Mouse (Mus musculus) erythroblast, embryonic 14.5 days (primary cell): ENCODE data around the gene Rilpl1. TPM values are rescaled to one million over a fixed set of nuclear protein-coding genes. Genes with fewer than 3 reads are reported as not detected.
A peak's percentile ranks its signal among the peaks of the same experiment; 100 is the strongest.

Experiments
- H3K27me3 ChIP-seq: 2 replicates; pipeline ENCODE4 v1.6.1; 2012; ENCODE audit warnings: inconsistent platforms; ENCODE audit not compliant: control insufficient read depth
- H3K36me3 ChIP-seq: 2 replicates; pipeline ENCODE4 v1.6.1; 2012; ENCODE audit warnings: mild to moderate bottlenecking, inconsistent platforms; ENCODE audit not compliant: control insufficient read depth
- H3K4me1 ChIP-seq: 2 replicates; pipeline ENCODE4 v1.6.1; 2012; ENCODE audit warnings: inconsistent platforms; ENCODE audit not compliant: control insufficient read depth
- H3K4me3 ChIP-seq: replicated peaks from 2 replicates; pipeline ENCODE3; 2012; ENCODE audit warnings: moderate library complexity, mild to moderate bottlenecking, inconsistent platforms
- H3K9me3 ChIP-seq: 2 replicates; pipeline ENCODE4 v1.6.1; 2012; ENCODE audit warnings: low read length, inconsistent platforms, mixed read lengths; ENCODE audit not compliant: control insufficient read depth
- GATA1 ChIP-seq: IDR thresholded peaks from 2 replicates; pipeline ENCODE4 v1.6.1; 2012; ENCODE audit warnings: low read length, inconsistent platforms, mixed read lengths
- TAL1 ChIP-seq: IDR thresholded peaks from 3 replicates; pipeline ENCODE4 v1.6.1; 2012; ENCODE audit warnings: low read length, inconsistent platforms, mixed read lengths
- polyA plus RNA-seq: library from polyadenylated mRNA; stranded (reverse); fragments of >175 nt; gene quantifications from 2 replicates; pipeline ENCODE4 v1.2.3, GENCODE M21; 2012

Gene Rilpl1
- polyA plus RNA-seq, 1 experiment = 0.02 TPM

DNA sequence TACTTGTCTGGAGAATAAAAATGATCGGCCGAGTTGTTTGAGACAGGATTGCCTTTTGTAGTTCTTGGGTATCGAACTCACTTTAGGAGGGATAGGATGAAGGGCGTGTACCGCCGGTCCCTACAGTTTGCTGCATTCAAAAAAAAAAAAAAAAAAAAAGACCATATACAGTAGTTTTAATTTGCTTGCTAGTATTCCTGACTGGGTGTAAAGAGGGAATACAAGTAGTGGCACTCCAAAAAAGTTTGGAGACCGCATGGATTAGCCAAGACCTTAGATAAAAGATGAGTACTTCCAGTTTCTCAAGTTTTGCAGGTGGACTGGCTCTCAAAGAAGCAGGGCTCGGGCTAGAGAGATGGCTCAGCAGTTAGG is 10.4 kb upstream of the Rilpl1 start:
- Histone ChIP-seq H3K36me3 (peaks cover 48% of the 10 kb centered on the region), H3K4me1 (peaks cover 44% of the 10 kb centered on the region), H3K4me3 (peak overlapping the region; percentile 97), H3K27me3 (peaks cover 6% of the 10 kb centered on the region), H3K9me3 (no peaks in the 10 kb centered on the region)
- no peak for TF ChIP-seq GATA1
- TF ChIP-seq TAL1 = no peak

DNA sequence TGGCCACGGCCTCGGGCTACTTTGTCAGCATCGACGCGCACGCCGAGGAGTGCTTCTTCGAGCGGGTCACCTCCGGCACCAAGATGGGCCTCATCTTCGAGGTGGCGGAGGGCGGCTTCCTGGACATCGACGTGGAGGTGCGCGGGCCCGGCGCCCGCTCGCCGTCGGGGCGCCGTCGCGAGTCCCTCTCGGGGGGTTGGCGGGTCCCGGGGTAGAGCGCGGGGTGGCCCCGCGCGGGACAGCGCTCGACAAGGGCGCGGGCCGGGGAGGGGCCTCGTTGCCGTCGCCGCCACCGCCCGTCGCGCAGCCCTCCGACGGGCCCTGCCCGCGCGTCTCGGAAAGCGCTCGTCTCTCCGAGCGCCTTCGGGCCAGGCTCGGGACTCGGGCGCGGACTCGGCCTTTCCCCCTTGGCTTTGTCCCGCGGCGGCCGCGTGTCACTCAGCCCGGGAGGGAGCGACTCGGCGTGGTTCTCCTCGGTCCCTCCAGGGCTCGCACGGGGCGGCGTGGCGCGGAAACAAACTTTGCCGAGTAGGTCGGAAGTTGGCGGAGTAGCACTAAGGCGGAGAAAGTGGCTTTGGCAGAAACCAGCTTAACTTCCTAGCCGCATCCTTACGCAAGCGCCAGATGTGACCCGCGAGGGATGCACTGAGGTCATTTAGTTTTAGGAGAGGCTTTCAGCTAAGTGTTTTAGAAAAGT is 9.9 kb upstream of the Rilpl1 start:
- Histone ChIP-seq H3K4me1 (peaks cover 40% of the 10 kb centered on the region), H3K9me3 (no peaks in the 10 kb centered on the region), H3K27me3 (peaks cover 6% of the 10 kb centered on the region), H3K36me3 (peaks cover 43% of the 10 kb centered on the region), H3K4me3 (peak overlapping the region; percentile 97)
- TF ChIP-seq GATA1 (no peak), TAL1 (no peak)

DNA sequence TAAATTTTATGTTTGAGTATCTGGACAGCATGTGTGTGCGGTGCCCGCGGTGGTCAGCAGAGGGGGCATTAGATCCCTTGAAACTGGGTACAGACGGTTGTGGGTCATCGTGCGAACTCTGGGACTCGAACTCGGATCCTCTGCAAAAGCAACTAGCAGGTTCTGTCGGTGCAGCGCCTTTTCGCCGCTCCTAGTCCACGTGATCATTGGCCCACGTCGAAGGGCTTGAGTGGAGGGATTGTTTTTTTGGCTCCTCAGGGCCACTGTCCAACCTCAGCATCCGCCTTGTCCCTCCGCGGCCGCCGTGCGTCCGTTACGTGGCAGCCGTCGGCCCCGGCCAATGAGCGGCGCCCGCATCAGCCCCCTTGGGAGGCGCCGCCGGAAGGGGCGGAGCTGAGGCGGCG is 9.2 kb upstream of the Rilpl1 start, which contains the start of gene Tmed2:
Gene Tmed2, plus strand, starts transcription at position 313 of the 404 bp plus-strand sequence.
- peaks cover 6% of the 10 kb centered on the region for H3K27me3 ChIP-seq
- H3K4me3 ChIP-seq = peak within 1 kb of the TSS; percentile 97
- H3K4me1 ChIP-seq = peaks cover 42% of the 10 kb centered on the region
- TF ChIP-seq TAL1 (no peak), GATA1 (no peak)
- peaks cover 36% of the 10 kb centered on the region for H3K36me3 ChIP-seq
- no peaks in the 10 kb centered on the region for H3K9me3 ChIP-seq

DNA sequence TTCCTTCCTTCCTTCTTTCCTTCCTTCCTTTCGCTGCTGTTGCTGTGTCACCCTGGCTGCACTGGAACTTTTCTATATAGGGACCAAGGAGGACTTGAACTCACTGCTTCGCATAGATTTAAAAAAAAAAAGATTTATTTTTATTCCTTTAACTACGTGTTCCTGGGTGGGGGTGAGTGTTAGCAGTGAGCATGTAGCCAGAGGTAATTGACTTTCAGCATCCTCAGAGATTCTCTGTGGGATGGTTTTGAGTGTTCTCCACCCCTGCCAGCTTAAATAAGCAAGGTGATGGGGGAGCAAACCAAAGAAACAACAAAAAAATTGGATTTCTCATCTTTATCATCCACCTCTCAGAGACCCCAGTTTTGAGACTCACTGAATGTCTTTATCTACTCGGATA is 8.7 kb upstream of the Rilpl1 start:
- TF ChIP-seq TAL1 (no peak), GATA1 (no peak)
- Histone ChIP-seq H3K4me1 (peaks cover 44% of the 10 kb centered on the region), H3K4me3 (peak overlapping the region; percentile 97), H3K36me3 (peaks cover 31% of the 10 kb centered on the region), H3K27me3 (peaks cover 6% of the 10 kb centered on the region), H3K9me3 (no peaks in the 10 kb centered on the region)

DNA sequence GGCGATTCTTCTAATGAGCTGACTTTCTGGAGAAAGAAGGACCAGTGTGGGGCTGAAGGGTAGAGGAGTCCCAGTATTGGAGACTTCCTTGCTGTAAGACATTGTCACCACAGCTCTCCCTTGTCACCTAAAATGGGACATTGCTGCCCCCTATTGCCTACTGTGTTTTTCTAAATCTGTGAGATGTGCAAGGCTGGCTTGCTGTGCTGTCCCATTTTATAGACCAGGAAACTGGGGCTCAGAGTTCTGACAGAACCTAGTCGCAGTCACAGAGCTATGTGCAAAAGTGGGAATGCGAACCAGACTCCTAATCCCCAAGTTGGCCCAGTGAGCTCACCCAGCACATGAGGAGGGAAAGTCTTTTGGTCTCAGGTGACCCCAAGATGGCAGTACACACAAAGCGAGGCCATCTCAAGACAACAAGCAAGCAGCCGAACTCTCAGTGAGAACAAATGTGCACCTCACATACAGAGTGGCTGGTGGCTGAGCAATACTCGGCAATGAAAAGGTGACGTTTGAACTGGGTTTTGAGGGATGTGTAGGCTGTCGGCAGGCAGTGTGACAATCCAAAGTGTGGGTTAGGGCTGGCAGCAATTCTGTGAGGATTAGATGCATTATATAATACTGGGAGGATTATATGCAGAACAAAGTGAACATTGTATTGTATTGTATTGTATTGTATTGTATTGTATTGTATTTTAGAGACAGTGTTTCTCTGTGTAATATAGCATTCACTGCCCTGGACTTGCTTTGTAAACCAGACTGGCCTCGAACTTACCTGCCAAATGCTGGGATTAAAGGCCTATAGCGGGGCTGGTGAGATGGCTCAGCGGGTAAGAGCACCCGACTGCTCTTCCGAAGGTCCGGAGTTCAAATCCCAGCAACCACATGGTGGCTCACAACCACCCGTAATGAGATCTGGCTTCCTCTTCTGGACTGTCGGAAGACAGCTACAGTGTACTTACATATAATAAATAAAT is 7.9 kb upstream of the Rilpl1 start:
- H3K4me1 ChIP-seq = peaks cover 45% of the 10 kb centered on the region
- H3K36me3 ChIP-seq = peaks cover 23% of the 10 kb centered on the region
- peaks cover 6% of the 10 kb centered on the region for H3K27me3 ChIP-seq
- no peaks in the 10 kb centered on the region for H3K9me3 ChIP-seq
- no peak overlapping the region for H3K4me3 ChIP-seq
- TF ChIP-seq GATA1 (no peak), TAL1 (no peak)

DNA sequence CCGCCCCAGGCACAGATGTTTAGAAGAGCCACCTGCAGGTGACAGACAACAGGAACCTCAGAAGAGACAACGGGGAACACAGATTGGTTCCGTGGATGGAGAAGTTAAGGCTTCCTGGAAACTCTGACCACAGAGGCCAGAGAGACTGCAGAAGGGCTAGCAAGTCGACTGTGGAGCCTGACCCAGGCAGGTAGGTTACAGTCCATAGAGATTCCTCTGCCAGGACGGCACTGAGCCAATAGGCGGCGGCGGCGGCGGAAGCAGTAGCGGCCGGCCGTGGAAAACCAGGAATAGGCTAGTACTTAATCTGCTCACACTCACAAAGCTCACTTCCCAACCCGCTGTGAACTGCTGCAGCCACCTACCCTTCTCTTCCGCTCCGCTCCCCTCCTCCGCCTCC is 5.6 kb upstream of the Rilpl1 start:
- H3K4me3 ChIP-seq = no peak overlapping the region

DNA sequence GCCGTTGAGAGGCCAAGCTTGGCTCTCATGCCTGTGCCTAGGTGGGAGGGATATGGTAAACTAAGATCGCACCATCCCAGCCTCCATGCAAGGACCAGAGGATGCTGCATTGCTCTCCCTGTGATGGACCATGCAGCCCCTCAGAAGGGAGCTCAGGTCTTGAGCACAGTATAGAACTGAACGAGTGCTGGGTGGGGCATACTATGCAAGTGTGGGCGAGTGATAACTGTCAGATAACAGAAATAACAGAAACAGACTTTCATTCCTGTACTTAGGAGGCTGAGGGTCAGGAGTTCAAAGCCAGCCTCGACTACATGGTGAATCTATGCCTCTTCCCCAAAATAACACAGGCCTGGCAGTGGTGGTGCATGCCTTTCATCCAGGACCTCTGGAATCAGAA is 3.8 kb upstream of the Rilpl1 start:
- Histone ChIP-seq H3K4me1 (peaks cover 36% of the 10 kb centered on the region), H3K9me3 (peaks cover 4% of the 10 kb centered on the region; the same call in 1 of the 2 replicates), H3K4me3 (no peak overlapping the region), H3K36me3 (no peaks in the 10 kb centered on the region), H3K27me3 (peaks cover 40% of the 10 kb centered on the region)
- TF ChIP-seq GATA1 (no peak), TAL1 (no peak)

More for the DNA sequence above, 5.6 kb upstream of the Rilpl1 start:
- TF ChIP-seq GATA1 (no peak), TAL1 (no peak)
- peaks cover 31% of the 10 kb centered on the region for H3K4me1 ChIP-seq
- H3K36me3 ChIP-seq = peaks cover under 1% of the 10 kb centered on the region; the same call in 1 of the 2 replicates
- H3K27me3 ChIP-seq = peaks cover 23% of the 10 kb centered on the region
- no peaks in the 10 kb centered on the region for H3K9me3 ChIP-seq

DNA sequence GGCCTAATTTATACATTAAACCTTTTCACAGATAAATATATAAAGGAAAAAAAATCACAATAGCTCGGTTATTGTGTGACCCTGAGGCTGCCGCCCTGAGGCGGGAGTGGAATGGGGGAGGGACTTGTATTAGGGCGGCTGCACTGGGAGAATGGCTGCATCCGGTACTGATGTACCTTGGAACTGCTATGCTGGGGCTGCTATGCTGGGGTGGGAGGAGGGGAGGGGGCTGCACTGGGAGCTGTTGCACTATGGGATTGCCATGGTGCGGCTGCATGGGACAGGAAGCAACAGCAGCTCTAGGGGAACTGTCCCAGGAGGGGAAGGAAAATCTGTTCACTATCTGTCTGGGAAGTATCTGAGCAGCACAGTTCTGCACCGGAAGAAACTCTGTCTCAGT is 1.3 kb upstream of the Rilpl1 start:
- TF ChIP-seq TAL1 = no peak
- TF ChIP-seq GATA1 = no peak
- Histone ChIP-seq H3K4me3 (no peak overlapping the region), H3K27me3 (peaks cover 61% of the 10 kb centered on the region), H3K36me3 (no peaks in the 10 kb centered on the region), H3K9me3 (peaks cover 4% of the 10 kb centered on the region; the same call in 1 of the 2 replicates), H3K4me1 (peaks cover 32% of the 10 kb centered on the region)

DNA sequence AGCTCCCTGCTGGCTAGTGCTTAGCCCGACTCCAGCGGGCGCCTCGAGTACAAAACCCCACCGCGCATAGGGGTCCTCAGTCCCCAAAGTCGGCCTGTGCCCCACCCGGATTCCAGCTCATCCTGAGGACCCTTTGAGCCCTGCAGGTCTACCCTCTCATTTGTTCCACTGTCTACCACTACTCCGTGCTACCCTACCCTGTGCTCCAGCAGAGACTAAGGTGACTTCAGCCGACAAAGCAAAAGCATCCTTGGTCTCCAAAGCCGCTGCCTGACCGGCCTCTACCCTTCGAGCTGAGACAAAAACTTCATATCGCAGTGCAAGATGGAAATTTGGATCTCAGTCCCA is 366 bp upstream of the Rilpl1 start:
- H3K27me3 ChIP-seq = peaks cover 55% of the 10 kb centered on the region
- H3K4me3 ChIP-seq = peak overlapping the region; percentile 63
- H3K4me1 ChIP-seq = peaks cover 27% of the 10 kb centered on the region

More for the DNA sequence above, 366 bp upstream of the Rilpl1 start:
- H3K36me3 ChIP-seq = no peaks in the 10 kb centered on the region
- peaks cover 4% of the 10 kb centered on the region; the same call in 1 of the 2 replicates for H3K9me3 ChIP-seq
- TF ChIP-seq GATA1 = no peak
- TF ChIP-seq TAL1 = no peak
